Mouse (Mus musculus) G1E (cell line): ENCODE data around the gene 4931428L18Rik.

Source experiments
- CTCF ChIP-seq: IDR thresholded peaks from 2 replicates; pipeline ENCODE4 v1.5.1; 2012; ENCODE audit warnings: low read depth, low read length, inconsistent platforms, mixed read lengths
- GATA1 ChIP-seq: IDR thresholded peaks from 2 replicates; pipeline ENCODE4 v1.6.1; 2012; ENCODE audit warnings: borderline replicate concordance, low read length, inconsistent platforms, mixed read lengths
- GATA2 ChIP-seq: IDR thresholded peaks from 2 replicates; pipeline ENCODE4 v1.6.1; 2012; ENCODE audit warnings: low read depth, low read length, inconsistent platforms, borderline replicate concordance
- POLR2AphosphoS5 ChIP-seq: IDR thresholded peaks from 2 replicates; pipeline ENCODE4 v1.6.1; 2012; ENCODE audit warnings: low read depth, low read length, inconsistent platforms; ENCODE audit not compliant: insufficient replicate concordance
- TAL1 ChIP-seq: conservative IDR thresholded peaks from 2 replicates; pipeline ENCODE4 v1.6.1; 2012; ENCODE audit warnings: low read depth, low read length, inconsistent platforms, mixed read lengths

GRCm38 (mm10) chr1:31142288-31143094 lies 80.0 kb downstream of the 4931428L18Rik start:
- TF ChIP-seq GATA2 (no peak), GATA1 (no peak), CTCF (no peak), TAL1 (no peak), POLR2AphosphoS5 (no peak)
